Mouse (Mus musculus): ENCODE measurements around the gene Gh. TPM values are rescaled to one million over a fixed set of nuclear protein-coding genes. Genes with fewer than 3 reads are reported as not detected.
A peak's percentile ranks its signal among the peaks of the same experiment; 100 is the strongest.

Gene Gh
- polyA plus RNA-seq, 1 experiment from 2014 or later = not detected

DNA sequence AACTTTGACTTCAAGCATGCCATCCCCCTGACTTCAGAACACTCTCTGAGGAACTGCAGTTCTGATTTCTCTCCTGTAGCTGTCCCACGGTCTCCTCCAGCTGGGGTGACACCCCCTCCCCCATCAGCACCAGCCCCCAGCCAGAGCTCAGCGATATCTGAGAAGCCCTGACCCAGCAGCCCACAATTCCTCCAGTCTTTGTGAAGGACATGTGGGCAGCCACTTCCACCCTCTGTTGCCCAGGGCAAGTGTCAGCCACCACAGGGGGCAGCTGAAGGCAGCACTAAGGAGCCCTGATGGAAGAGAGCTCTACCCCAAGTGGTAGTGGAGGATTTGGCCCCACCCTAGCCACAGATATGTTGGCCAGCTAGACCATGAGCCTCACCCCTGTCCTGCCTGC lies 32.4 kb upstream of the Gh start:
- Histone ChIP-seq H3K9me3 (replicated peaks; ENCODE audit: control insufficient read depth, low read length) (no peaks in the 10 kb centered on the region), H3K9ac (ENCODE audit: low read length) (no peak overlapping the region), H3K36me3 (ENCODE audit: control insufficient read depth, insufficient read depth) (no peaks in the 10 kb centered on the region), H3K27me3 (ENCODE audit: control insufficient read depth, insufficient read depth, low read length) (no peaks in the 10 kb centered on the region), H3K4me1 (ENCODE audit: control insufficient read depth, insufficient read depth, low read length) (peaks cover 17% of the 10 kb centered on the region), H3K4me3 (ENCODE audit: low read length) (no peak overlapping the region), H3K4me2 (ENCODE audit: low read depth, low read length) (no peak overlapping the region), H3K27ac (ENCODE audit: low read length) (no peak overlapping the region)
- 4% methylated on average over 2 of the region's 2 CpGs for WGBS
- no peak for ATAC-seq (replicated peaks; ENCODE audit: extremely low read depth, insufficient read depth, low FRiP score)

GRCm38 (mm10) chr11:106332458-106332857 lies 30.8 kb upstream of the Gh start:
- Histone ChIP-seq H3K9ac (ENCODE audit: low read length) (peak overlapping the region; percentile 22; the same call in 1 of the 2 replicates), H3K4me3 (ENCODE audit: low read length) (no peak overlapping the region), H3K4me1 (ENCODE audit: control insufficient read depth, insufficient read depth, low read length) (peaks cover 25% of the 10 kb centered on the region), H3K36me3 (ENCODE audit: control insufficient read depth, insufficient read depth) (no peaks in the 10 kb centered on the region), H3K27ac (ENCODE audit: low read length) (peak overlapping the region; percentile 51), H3K4me2 (ENCODE audit: low read depth, low read length) (no peak overlapping the region), H3K9me3 (replicated peaks; ENCODE audit: control insufficient read depth, low read length) (no peaks in the 10 kb centered on the region), H3K27me3 (ENCODE audit: control insufficient read depth, insufficient read depth, low read length) (no peaks in the 10 kb centered on the region)
- WGBS = 37% methylated on average over 4 of the region's 4 CpGs
- ATAC-seq (replicated peaks; ENCODE audit: extremely low read depth, insufficient read depth, low FRiP score) = no peak

- Histone ChIP-seq H3K4me1 (ENCODE audit: control insufficient read depth, insufficient read depth, low read length) (peaks cover 25% of the 10 kb centered on the region), H3K9ac (ENCODE audit: low read length) (no peak overlapping the region; the same call in 1 of the 2 replicates), H3K4me3 (ENCODE audit: low read length) (no peak overlapping the region), H3K27me3 (ENCODE audit: control insufficient read depth, insufficient read depth, low read length) (no peaks in the 10 kb centered on the region), H3K9me3 (replicated peaks; ENCODE audit: control insufficient read depth, low read length) (no peaks in the 10 kb centered on the region), H3K36me3 (ENCODE audit: control insufficient read depth, insufficient read depth) (no peaks in the 10 kb centered on the region), H3K27ac (ENCODE audit: low read length) (peak overlapping the region; percentile 87), H3K4me2 (ENCODE audit: low read depth, low read length) (peak overlapping the region; percentile 28)
- no peak; the same call in 1 of the 2 replicates for ATAC-seq (replicated peaks; ENCODE audit: extremely low read depth, insufficient read depth, low FRiP score)
- 40% methylated on average over 7 of the region's 7 CpGs for WGBS
Measured at GRCm38 (mm10) chr11:106329682-106330081, 28.0 kb upstream of the Gh start.

GRCm38 (mm10) chr11:106329128-106329527 lies 27.5 kb upstream of the Gh start:
- Histone ChIP-seq H3K4me2 (ENCODE audit: low read depth, low read length) (peak overlapping the region; percentile 28), H3K27me3 (ENCODE audit: control insufficient read depth, insufficient read depth, low read length) (no peaks in the 10 kb centered on the region), H3K4me1 (ENCODE audit: control insufficient read depth, insufficient read depth, low read length) (peaks cover 25% of the 10 kb centered on the region), H3K36me3 (ENCODE audit: control insufficient read depth, insufficient read depth) (no peaks in the 10 kb centered on the region), H3K4me3 (ENCODE audit: low read length) (no peak overlapping the region), H3K9ac (ENCODE audit: low read length) (peak overlapping the region; percentile 12; the same call in 1 of the 2 replicates), H3K9me3 (replicated peaks; ENCODE audit: control insufficient read depth, low read length) (no peaks in the 10 kb centered on the region), H3K27ac (ENCODE audit: low read length) (peak overlapping the region; percentile 87)
- 14% methylated on average over 6 of the region's 6 CpGs for WGBS
- peak; percentile 76 for ATAC-seq (replicated peaks; ENCODE audit: extremely low read depth, insufficient read depth, low FRiP score)

DNA sequence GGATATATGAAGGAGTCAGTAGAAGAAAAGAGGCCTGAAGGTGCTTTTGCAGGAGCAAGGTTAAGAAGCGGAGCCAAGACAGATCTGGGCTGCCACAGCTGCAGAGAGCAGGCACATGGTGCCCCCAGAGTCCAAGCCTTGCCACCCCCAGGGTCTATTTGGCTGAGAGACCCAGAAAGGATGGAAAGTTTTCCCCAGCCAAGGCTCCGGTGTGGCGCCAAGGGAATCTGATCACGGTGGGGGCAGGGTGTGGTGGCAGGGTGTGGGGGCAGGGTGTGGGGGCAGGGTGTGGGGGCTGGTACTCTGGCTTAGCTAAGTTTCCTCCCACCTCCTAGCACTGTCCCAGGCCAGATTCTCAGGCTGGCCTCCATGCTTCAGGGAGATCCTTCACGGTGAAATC lies 26.9 kb upstream of the Gh start:
- no peak overlapping the region for H3K4me3 ChIP-seq (ENCODE audit: low read length)
- no peaks in the 10 kb centered on the region for H3K36me3 ChIP-seq (ENCODE audit: control insufficient read depth, insufficient read depth)
- ATAC-seq (replicated peaks; ENCODE audit: extremely low read depth, insufficient read depth, low FRiP score) = no peak
- no peaks in the 10 kb centered on the region for H3K9me3 ChIP-seq (replicated peaks; ENCODE audit: control insufficient read depth, low read length)
- 36% methylated on average over 5 of the region's 5 CpGs for WGBS
- H3K4me2 ChIP-seq (ENCODE audit: low read depth, low read length) = no peak overlapping the region
- H3K27ac ChIP-seq (ENCODE audit: low read length) = peak overlapping the region; percentile 62
- no peaks in the 10 kb centered on the region for H3K27me3 ChIP-seq (ENCODE audit: control insufficient read depth, insufficient read depth, low read length)
- H3K9ac ChIP-seq (ENCODE audit: low read length) = no peak overlapping the region
- H3K4me1 ChIP-seq (ENCODE audit: control insufficient read depth, insufficient read depth, low read length) = peaks cover 25% of the 10 kb centered on the region

GRCm38 (mm10) chr11:106326475-106326874 lies 24.8 kb upstream of the Gh start:
- Histone ChIP-seq H3K9ac (ENCODE audit: low read length) (no peak overlapping the region), H3K4me3 (ENCODE audit: low read length) (no peak overlapping the region), H3K27ac (ENCODE audit: low read length) (no peak overlapping the region), H3K36me3 (ENCODE audit: control insufficient read depth, insufficient read depth) (no peaks in the 10 kb centered on the region), H3K4me2 (ENCODE audit: low read depth, low read length) (no peak overlapping the region), H3K4me1 (ENCODE audit: control insufficient read depth, insufficient read depth, low read length) (peaks cover 18% of the 10 kb centered on the region), H3K27me3 (ENCODE audit: control insufficient read depth, insufficient read depth, low read length) (no peaks in the 10 kb centered on the region), H3K9me3 (replicated peaks; ENCODE audit: control insufficient read depth, low read length) (no peaks in the 10 kb centered on the region)
- ATAC-seq (replicated peaks; ENCODE audit: extremely low read depth, insufficient read depth, low FRiP score) = no peak
- WGBS = 72% methylated on average over 8 of the region's 8 CpGs

GRCm38 (mm10) chr11:106325566-106326206 lies 24.0 kb upstream of the Gh start:
- Histone ChIP-seq H3K27ac (ENCODE audit: low read length) (no peak overlapping the region), H3K4me3 (ENCODE audit: low read length) (no peak overlapping the region), H3K27me3 (ENCODE audit: control insufficient read depth, insufficient read depth, low read length) (no peaks in the 10 kb centered on the region), H3K4me2 (ENCODE audit: low read depth, low read length) (no peak overlapping the region), H3K36me3 (ENCODE audit: control insufficient read depth, insufficient read depth) (no peaks in the 10 kb centered on the region), H3K9ac (ENCODE audit: low read length) (no peak overlapping the region), H3K9me3 (replicated peaks; ENCODE audit: control insufficient read depth, low read length) (no peaks in the 10 kb centered on the region), H3K4me1 (ENCODE audit: control insufficient read depth, insufficient read depth, low read length) (peaks cover 18% of the 10 kb centered on the region)
- 65% methylated on average over 8 of the region's 8 CpGs for WGBS
- ATAC-seq (replicated peaks; ENCODE audit: extremely low read depth, insufficient read depth, low FRiP score) = no peak

- Histone ChIP-seq H3K9me3 (replicated peaks; ENCODE audit: control insufficient read depth, low read length) (no peaks in the 10 kb centered on the region), H3K4me2 (ENCODE audit: low read depth, low read length) (no peak overlapping the region), H3K36me3 (ENCODE audit: control insufficient read depth, insufficient read depth) (no peaks in the 10 kb centered on the region), H3K27me3 (ENCODE audit: control insufficient read depth, insufficient read depth, low read length) (no peaks in the 10 kb centered on the region), H3K4me3 (ENCODE audit: low read length) (no peak overlapping the region), H3K4me1 (ENCODE audit: control insufficient read depth, insufficient read depth, low read length) (peaks cover 16% of the 10 kb centered on the region), H3K27ac (ENCODE audit: low read length) (no peak overlapping the region), H3K9ac (ENCODE audit: low read length) (no peak overlapping the region)
- 69% methylated on average over 5 of the region's 5 CpGs for WGBS
- no peak for ATAC-seq (replicated peaks; ENCODE audit: extremely low read depth, insufficient read depth, low FRiP score)
Measured at GRCm38 (mm10) chr11:106324858-106325257, 23.2 kb upstream of the Gh start.

DNA sequence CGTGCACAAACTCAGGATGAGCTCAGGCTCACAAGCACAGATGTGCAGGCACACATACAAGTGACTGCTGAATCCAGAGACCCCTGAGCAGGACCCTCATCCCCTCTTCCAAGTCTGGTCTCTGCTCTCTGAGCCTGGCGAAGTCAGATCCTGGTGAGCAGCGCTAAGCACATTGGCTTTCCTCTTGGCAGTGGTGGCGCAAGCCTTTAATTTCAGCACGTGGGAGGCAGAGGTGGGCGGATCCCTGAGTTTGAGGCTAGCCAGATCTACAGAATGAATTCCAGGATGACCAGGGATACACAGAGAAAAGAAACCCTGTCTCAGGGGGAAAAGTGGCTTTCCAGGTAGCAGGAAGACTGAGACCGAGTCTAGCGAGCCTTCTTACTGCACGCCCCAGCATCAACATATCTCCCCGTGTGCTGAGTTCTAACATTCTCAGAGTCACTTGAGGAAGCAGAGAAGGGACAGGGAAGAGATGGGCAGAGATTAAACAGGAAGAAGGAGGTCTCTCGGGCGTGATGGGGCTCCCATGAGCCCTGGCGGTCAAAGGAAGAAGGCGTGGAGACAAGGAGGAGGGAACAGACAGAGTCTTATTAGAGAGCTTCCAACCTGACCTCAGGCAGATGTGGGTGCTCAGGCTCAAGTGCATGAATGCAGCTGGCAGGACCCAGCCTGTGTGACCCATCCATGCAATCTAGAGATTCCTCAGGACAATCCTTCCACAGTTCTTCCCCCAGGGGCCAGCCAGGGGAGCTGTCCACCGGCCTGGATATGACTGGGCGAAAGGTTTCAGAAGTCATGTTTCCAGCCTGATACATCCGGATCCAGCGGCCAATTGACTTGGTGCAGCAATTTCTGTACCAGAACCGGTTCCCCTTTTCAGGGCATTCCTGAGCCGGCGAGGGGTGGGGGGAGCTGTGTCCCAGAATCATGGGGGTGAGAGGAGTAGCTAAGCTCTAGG lies 17.0 kb upstream of the Gh start:
- H3K4me3 ChIP-seq (ENCODE audit: low read length) = no peak overlapping the region
- H3K4me1 ChIP-seq (ENCODE audit: control insufficient read depth, insufficient read depth, low read length) = no peaks in the 10 kb centered on the region
- no peak for ATAC-seq (replicated peaks; ENCODE audit: extremely low read depth, insufficient read depth, low FRiP score)
- H3K27me3 ChIP-seq (ENCODE audit: control insufficient read depth, insufficient read depth, low read length) = no peaks in the 10 kb centered on the region
- no peaks in the 10 kb centered on the region for H3K9me3 ChIP-seq (replicated peaks; ENCODE audit: control insufficient read depth, low read length)
- 56% methylated on average over 21 of the region's 21 CpGs for WGBS
- no peak overlapping the region for H3K9ac ChIP-seq (ENCODE audit: low read length)
- no peak overlapping the region for H3K27ac ChIP-seq (ENCODE audit: low read length)
- H3K4me2 ChIP-seq (ENCODE audit: low read depth, low read length) = no peak overlapping the region
- no peaks in the 10 kb centered on the region for H3K36me3 ChIP-seq (ENCODE audit: control insufficient read depth, insufficient read depth)

Data from heart, embryonic 16.5 days (tissue).